ENCODE assay signal across 17 mouse cellular contexts in the genomic region with DNA sequence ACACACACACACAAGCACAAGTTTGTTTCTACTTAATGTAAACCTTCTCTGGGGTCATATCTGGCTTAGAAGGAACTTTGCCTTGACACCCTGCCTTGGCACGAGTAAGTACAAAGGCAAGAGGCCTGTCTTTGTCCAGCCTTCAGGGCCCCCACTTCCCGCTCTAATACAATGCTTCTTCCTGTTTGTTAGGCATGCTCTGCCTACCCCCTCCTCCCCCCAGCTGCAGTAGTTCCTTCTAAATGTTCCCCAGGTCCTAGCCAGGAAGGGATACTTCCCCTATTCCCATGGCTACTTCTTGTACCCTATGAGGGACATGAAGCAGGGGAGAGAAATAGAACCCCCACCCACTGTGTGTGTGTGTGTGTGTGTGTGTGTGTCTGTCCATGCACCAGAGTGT. TPM values are rescaled to one million over a fixed set of nuclear protein-coding genes. Genes with fewer than 3 reads are reported as not detected.
A peak's percentile ranks its signal among the peaks of the same experiment; 100 is the strongest.
DNase-seq lines count a peak whose midpoint lies in the region; ATAC-seq lines count a peak whose summit lies in the region.
"Had no signal": no experiment of that assay in that cellular context is flagged by ENCODE, and none has a peak within 500 bp of the region (broad histone marks: within the 10 kb centered on the region; RNA-seq: fewer than 3 reads in every experiment).

No protein-coding gene starts in this region.

- peak; percentile 98 for DNase-seq in heart, adult 11 months
- DNase-seq in kidney, postnatal 10 days, result peak; percentile 24
- no peak for DNase-seq in kidney, adult 8-10 months
- DNase-seq in kidney, postnatal 25 days, result peak; percentile 5 to 53
- peak; percentile 30 to 61 for DNase-seq in lung, postnatal 4 days
- DNase-seq in retina, postnatal 1 day, result no peak
- DNase-seq: B cell, adult 2 months; cerebellum, adult 9-11 months; gastrocnemius, postnatal 10 days; heart, postnatal 14 days; thymus, postnatal 25 days had no signal

- H3K4me3 ChIP-seq in heart, embryonic 11.5 days (ENCODE audit: low read depth, low read length), result no peak overlapping the region
- H3K4me3 ChIP-seq: forebrain, embryonic 13.5 days; limb, embryonic 12.5 days had no signal

- no peaks in the 10 kb centered on the region for H3K4me1 ChIP-seq in heart, embryonic 11.5 days (ENCODE audit: control insufficient read depth, insufficient read depth, low read length)
- H3K4me1 ChIP-seq: limb, embryonic 12.5 days had no signal

- no peaks in the 10 kb centered on the region for H3K36me3 ChIP-seq in heart, embryonic 11.5 days (ENCODE audit: control insufficient read depth, insufficient read depth, low read length)
- H3K36me3 ChIP-seq: limb, embryonic 12.5 days had no signal

- H3K9ac ChIP-seq in heart, embryonic 11.5 days (ENCODE audit: low read depth, low read length), result no peak overlapping the region
- H3K9ac ChIP-seq: forebrain, embryonic 13.5 days; limb, embryonic 12.5 days had no signal

- no peaks in the 10 kb centered on the region for H3K9me3 ChIP-seq in heart, embryonic 11.5 days (replicated peaks; ENCODE audit: control insufficient read depth, low read length)
- H3K9me3 ChIP-seq: forebrain, embryonic 13.5 days; limb, embryonic 12.5 days had no signal

- H3K4me2 ChIP-seq in heart, embryonic 11.5 days, result no peak overlapping the region
- H3K4me2 ChIP-seq: forebrain, embryonic 13.5 days; limb, embryonic 12.5 days had no signal

- no peak for ATAC-seq in heart, embryonic 11.5 days (replicated peaks; ENCODE audit: insufficient number of reproducible peaks, low FRiP score, low TSS enrichment)
- ATAC-seq in erythroid progenitor cell, adult 5-6 weeks (replicated peaks; ENCODE audit: low FRiP score, poor library complexity, severe bottlenecking), result no peak
- ATAC-seq: forebrain, embryonic 13.5 days; inflammation-experienced regulatory T-cells, adult 6 months had no signal

- WGBS in heart, embryonic 11.5 days (ENCODE audit: insufficient replicate concordance), result 42% methylated on average over 2 of the region's 2 CpGs

- H3K27ac ChIP-seq in heart, embryonic 11.5 days (ENCODE audit: low read depth, low read length), result no peak overlapping the region
- H3K27ac ChIP-seq: forebrain, embryonic 13.5 days; limb, embryonic 12.5 days had no signal

- no peaks in the 10 kb centered on the region for H3K27me3 ChIP-seq in heart, embryonic 11.5 days (ENCODE audit: control insufficient read depth, insufficient read depth, low read length)
- H3K27me3 ChIP-seq: forebrain, embryonic 13.5 days; limb, embryonic 12.5 days had no signal

RNA-seq across cellular contexts. Expression of gene Nyx, which starts 40.5 kb away (rescaled TPM):
- 0.06 TPM in 1 of 2 replicates, not detected in the other for polyA plus RNA-seq in heart, embryonic 11.5 days (2014; fragmentation: Nextera tagmentation; extraction: Ambion mirVana)
- not detected in 2 replicates for total RNA-seq in erythroid progenitor cell, adult 5-6 weeks (2015; ENCODE audit: low replicate concordance)
- not detected in 2 replicates for total RNA-seq in erythroid progenitor cell, adult 5-6 weeks (2017; ENCODE audit: low replicate concordance)
- polyA plus RNA-seq: embryonic facial prominence, embryonic 11.5 days; forebrain, embryonic 13.5 days had no signal

Comparison
In these comparisons a context has a peak if more than half of its experiments do, and no peak if none do; other contexts are left out.
1. DNase-seq: peak in heart, adult 11 months (single experiment), kidney, postnatal 10 days (single experiment), kidney, postnatal 25 days (2 of 2) and lung, postnatal 4 days (2 of 2); none in kidney, adult 8-10 months (0 of 2) and retina, postnatal 1 day (single experiment).